In genomic region chr4:124340073-124340472, GRCm38 (mm10) we compare ENCODE assay signal across 27 mouse cellular contexts.
"Had no signal": no experiment of that assay in that cellular context is flagged by ENCODE, and none has a peak within 500 bp of the region (broad histone marks: within the 10 kb centered on the region; RNA-seq: fewer than 3 reads in every experiment).

No protein-coding gene starts in this region.

- H3K4me2 ChIP-seq: heart, embryonic 13.5 days; heart, embryonic 15.5 days; hindbrain, embryonic 12.5 days; hindbrain, embryonic 14.5 days; intestine, embryonic 15.5 days; kidney, embryonic 15.5 days; limb, embryonic 13.5 days; limb, embryonic 15.5 days; liver, embryonic 12.5 days had no signal

- DNase-seq: gastrocnemius, adult 2 months; gastrocnemius, postnatal 10 days; gastrocnemius, postnatal 25 days; heart, adult 2 months; heart, postnatal 4 days; kidney, adult 18-20 months; kidney, adult 9 months; kidney, postnatal 14 days; kidney, postnatal 36 days; layer of hippocampus, adult 9-11 months; layer of hippocampus, postnatal 36 days; left cerebral cortex, postnatal 4 days had no signal

- H3K36me3 ChIP-seq: heart, embryonic 13.5 days; heart, embryonic 15.5 days; hindbrain, embryonic 10.5 days; hindbrain, embryonic 12.5 days; intestine, embryonic 15.5 days; kidney, embryonic 15.5 days; limb, embryonic 13.5 days; limb, embryonic 15.5 days; liver, embryonic 12.5 days had no signal

- H3K27ac ChIP-seq: gastrocnemius, adult 2 months; heart, adult 2 months; heart, embryonic 13.5 days; heart, embryonic 15.5 days; hindbrain, embryonic 10.5 days; hindbrain, embryonic 12.5 days; hindbrain, embryonic 14.5 days; intestine, embryonic 15.5 days; kidney, embryonic 15.5 days; kidney, postnatal 0 days; limb, embryonic 13.5 days; limb, embryonic 15.5 days; liver, embryonic 12.5 days; liver, embryonic 14.5 days had no signal

- H3K4me1 ChIP-seq: heart, embryonic 13.5 days; heart, embryonic 15.5 days; intestine, embryonic 15.5 days; limb, embryonic 13.5 days; limb, embryonic 15.5 days; liver, embryonic 12.5 days had no signal

- H3K9ac ChIP-seq: heart, embryonic 13.5 days; heart, embryonic 15.5 days; hindbrain, embryonic 12.5 days; hindbrain, embryonic 14.5 days; intestine, embryonic 15.5 days; kidney, embryonic 15.5 days; limb, embryonic 13.5 days; limb, embryonic 15.5 days; liver, embryonic 12.5 days; liver, embryonic 14.5 days had no signal

- H3K9me3 ChIP-seq: heart, embryonic 15.5 days; limb, embryonic 13.5 days; limb, embryonic 15.5 days; liver, embryonic 12.5 days had no signal

- ATAC-seq: hindbrain, embryonic 16.5 days; inflammation-experienced regulatory T-cells, adult 6 months; intestine, embryonic 15.5 days; intestine, postnatal 0 days; liver, embryonic 12.5 days had no signal

- H3K27me3 ChIP-seq: heart, embryonic 13.5 days; heart, embryonic 15.5 days; hindbrain, embryonic 12.5 days; intestine, embryonic 15.5 days; limb, embryonic 13.5 days; limb, embryonic 15.5 days; liver, embryonic 12.5 days had no signal

- H3K4me3 ChIP-seq: gastrocnemius, adult 2 months; heart, adult 2 months; heart, embryonic 13.5 days; heart, embryonic 15.5 days; hindbrain, embryonic 10.5 days; hindbrain, embryonic 12.5 days; intestine, embryonic 15.5 days; kidney, embryonic 15.5 days; limb, embryonic 13.5 days; limb, embryonic 15.5 days; liver, embryonic 12.5 days had no signal
